Mouse (Mus musculus): Measurements from ENCODE around the gene Olfr1475.

GRCm38 (mm10) chr19:13500246-13500645 is 20.2 kb upstream of the Olfr1475 start, which contains the start of gene Olfr1477:
- TF ChIP-seq POLR2A (IDR thresholded peaks at IDR 0.05; ENCODE audit: borderline replicate concordance, control insufficient read depth, low read depth, low read length): no peak
- TF ChIP-seq CTCF (IDR thresholded peaks at IDR 0.05; ENCODE audit: control insufficient read depth, insufficient read depth, low read length): no peak
